Mouse (Mus musculus) kidney, postnatal 25 days (tissue): ENCODE measurements around the gene Ctc1.
"Not testable (repeated sequence)": the region's sequence is repeated elsewhere in the genome, so short reads cannot be mapped to it uniquely, and the experiment has no call there.

Source experiments
- DNase-seq, 2 experiments: peaks; one replicate each; pipeline ENCODE4 v3.0.0; 2021; ENCODE audit warnings: mixed read lengths in 2 of 2

The Ctc1 gene

DNA sequence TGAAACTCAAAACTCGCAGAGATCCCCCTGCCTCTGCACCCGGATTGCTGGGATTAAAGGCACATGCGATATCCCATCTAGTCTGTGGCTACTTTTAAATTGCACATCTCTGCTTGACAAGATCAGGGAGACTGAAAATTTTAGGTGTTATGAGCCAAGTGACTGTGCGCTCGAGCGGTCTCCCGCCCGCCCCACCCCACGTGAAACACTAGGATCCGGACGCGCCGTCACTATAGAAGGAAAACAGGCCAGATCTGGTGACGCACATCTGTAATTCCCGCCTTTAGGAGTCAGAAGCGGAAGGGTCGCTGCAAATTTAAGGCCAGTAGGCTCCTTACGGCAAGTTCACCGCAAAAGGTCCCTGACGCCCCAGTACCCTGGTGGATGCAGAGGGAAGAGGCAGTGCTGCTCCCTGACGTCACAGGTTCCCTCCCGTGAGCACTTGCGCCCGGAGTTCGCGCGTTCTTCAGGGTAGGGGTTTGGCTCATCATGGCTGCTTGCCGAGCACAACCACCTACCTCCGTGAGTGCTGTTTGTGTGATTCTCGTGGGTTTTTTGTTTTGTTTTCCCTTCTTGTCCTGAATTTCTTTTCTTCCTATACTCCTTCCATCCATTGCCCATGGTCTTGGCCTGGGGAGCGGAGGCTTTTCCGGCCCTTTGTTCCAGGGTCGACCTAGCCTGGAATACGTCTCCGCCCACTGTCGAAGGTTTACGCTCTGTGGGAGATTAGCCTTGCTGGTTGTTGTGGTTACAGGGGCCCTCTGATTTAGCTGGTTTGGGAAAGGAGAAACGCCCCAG lies at the start of gene Ctc1:
Gene Ctc1, plus strand, starts transcription at position 268 of the 798 bp plus-strand sequence.
- peak; percentile 89 to 94 for DNase-seq

DNA sequence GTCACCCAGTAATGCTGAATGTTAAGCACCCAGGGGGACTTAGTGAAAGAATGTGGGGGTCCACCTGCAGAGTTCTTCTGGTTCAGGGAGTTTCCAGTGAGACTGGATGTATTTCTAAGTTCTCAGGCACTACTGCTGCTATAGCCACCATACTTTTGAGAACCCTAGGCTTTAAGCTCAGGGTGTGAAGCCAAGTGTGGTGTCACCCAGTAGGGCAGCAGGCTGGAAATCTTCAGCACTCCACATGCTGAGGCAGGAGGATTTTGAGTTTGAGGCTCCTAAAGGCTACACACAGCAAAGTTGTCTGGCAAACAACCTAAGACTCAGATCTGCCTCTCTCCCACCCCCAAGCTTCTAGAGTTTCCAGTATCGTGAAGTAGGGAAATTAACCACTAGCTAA lies 49.2 kb upstream of the Ctc1 start:
- DNase-seq, result no peak

DNA sequence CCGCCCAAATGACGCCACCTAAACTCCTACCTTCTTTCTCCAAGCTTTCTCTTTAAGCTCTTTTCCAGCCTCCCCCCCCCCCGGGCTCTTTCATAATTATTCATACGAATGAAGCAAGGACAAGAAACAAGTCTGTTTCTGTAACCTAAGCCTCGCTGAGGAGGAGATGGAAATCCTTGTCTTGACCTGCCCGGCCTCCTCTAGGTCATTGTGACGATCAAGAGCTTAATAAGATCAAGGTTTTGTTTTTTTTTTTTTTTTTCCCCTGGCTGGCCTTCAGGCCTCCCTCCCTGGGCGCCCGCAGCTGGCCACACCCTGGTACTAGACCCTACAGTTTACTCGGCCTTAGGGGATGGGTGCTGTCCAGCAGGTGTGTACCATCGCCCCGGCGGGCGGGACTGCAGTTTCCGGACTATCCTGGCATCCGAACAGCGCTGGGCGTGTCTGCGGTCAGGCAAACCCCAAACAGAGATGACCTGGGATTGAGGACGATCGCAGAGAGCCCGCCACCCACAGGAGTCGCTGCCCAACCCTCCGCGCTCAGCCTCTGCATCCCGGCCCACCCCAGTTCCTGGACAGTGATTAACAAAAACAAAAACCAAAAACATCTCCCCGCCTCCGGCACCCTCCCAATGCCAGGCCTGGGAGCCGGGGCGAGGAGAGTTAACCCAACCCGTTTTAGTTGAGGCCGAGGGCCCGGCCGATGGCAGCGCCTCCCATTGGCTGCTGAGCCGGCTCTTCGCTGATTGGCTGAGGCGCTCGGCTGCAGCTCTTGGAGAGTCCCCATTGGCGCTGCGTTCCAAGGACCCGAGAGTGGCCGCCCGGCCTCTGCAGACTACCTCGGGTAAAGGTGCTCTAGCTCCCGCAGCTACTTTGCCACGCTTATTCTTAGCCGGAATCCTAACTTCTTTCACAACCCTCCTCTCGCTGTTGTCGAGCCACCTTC lies 48.1 kb upstream of the Ctc1 start, which contains the start of gene Slc25a35:
Gene Slc25a35, plus strand, starts transcription at position 795 of the 946 bp plus-strand sequence.
- DNase-seq, result peak; percentile 94 to 98

DNA sequence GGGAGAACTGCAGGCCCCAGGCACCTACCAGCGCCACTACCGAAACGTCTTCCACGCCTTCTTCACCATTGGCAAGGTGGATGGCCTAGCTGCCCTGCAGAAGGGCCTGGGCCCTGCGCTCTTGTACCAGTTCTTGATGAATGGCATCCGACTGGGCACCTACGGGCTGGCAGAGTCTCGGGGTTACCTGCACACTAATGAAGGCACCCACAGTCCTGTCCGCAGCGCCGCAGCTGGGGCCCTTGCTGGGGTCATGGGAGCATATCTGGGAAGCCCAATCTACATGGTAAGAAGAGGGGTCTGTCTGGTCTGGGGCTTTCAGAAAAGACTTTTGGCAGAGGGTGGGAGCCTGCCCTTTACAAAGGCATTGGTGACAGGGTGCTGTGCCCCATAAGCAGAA lies 47.0 kb upstream of the Ctc1 start:
- DNase-seq, result peak in 1 of 2 experiments; percentile 46

DNA sequence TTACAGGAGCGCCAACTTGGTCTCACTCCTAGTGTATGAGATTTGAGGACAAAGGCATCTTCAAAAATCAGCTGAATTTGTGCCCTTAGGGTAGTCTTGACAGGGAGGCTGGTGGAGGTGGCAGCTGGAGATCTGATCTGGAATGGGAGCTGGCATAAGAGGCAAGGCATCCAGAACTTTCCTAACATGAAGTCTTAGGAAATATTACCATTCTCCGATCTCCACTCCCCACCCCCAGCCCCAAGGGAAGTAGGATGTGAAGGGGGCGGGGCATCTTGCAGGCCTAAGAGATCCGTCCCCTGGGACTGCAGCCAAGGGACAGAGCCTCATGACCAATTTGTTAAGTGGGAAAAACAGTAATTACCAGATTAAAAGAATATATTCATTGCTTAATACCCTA lies 45.5 kb upstream of the Ctc1 start:
- peak; percentile 82 to 85 for DNase-seq

DNA sequence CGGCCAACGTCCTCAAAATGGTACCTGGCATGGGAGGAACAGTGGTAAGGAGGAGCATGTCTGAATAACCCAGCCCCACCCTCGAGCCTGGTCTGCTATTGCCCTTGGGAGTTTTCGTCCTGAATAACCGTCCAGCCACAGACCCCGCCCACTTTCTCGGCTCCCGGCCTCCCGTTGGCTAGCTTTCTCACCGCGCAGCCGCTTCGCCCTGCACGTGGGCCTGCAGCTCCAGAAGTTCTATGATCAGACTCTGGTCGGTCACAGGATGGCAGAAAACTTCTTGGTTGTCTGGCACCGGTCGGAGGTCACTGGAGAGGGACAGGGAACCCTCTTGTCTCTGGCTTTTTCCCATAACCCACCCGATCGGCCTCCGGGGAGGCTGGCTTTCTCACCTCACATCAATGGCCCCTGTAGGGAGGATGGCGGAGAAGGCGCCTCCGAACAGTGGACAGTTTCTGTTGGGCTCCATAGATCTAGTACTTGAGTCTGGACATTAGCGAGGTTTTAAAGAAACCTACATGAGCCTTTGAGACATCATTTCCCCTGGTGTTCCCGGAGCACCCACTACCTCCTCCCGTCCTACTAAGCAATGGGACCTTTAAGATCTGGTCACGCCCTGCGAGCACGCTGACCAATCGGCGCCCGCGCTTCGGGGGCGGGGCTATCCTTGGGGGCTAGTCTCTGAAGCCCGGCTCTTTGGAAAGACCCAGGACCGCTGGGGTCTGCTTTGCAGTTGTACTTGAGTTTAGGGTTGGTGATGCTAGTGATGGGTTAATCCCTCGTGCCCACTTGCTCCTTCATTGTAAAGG lies 42.3 kb upstream of the Ctc1 start:
- DNase-seq, result peak; percentile 94 to 95

DNA sequence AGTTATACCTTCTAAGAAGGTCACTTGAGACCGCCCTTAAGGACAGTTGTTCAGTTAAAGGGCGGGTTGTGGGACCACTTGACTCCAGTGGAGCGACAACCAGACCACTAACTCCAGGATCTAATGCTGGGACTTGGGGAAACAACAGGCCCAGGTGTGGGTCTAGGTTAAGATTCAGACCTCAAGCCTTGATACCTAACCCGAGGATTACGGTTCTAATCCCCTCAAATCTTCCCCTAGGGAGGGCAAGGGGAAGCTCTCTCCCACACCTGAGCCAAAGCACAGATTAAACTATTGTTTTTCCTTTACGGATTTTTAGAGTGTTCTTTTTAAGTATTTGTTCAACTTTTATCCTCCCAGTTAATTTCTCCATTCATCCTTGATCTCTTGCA lies 41.7 kb upstream of the Ctc1 start:
- no peak for DNase-seq

DNA sequence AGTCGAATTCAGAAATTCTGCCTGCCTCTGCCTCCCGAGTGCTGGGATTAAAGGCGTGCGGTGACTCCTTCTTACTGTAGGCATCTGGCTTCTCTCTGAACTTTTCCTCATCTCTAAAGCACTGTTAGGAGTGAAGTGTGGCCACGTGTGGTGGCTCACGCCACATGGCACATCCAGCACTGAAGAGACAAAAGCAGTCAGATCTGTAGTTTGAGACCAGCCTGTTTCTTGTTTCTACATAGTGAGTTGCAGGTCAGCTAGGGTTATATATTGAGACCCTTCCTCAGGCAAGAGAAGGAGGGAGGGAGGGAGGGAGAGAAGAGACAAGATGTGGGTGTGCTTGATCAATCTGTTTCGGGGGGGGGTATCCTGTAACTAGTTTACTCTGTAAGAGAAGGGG lies 40.6 kb upstream of the Ctc1 start, which contains the start of gene Rangrf:
Gene Rangrf, minus strand, starts transcription at position 101 of the 400 bp plus-strand sequence.
- no peak for DNase-seq

DNA sequence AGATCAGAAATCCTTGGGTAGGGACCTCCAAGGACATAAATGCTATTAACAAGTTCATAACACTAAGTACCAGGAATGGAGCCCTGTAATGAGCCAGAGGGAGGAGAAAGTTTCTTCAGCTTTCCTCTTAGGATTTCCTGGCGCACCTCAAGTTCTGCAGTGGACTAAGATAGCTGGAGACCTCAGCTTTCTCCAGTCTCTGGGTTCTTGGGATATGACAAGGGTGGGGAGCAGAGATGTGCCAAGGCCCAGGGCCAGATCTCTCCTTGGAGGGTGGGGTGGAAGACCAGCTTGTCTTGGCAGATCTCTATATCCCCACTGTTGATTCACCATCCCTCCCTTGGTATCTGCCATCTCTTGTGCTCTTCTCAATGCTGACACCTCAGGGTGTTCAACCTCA lies 40.1 kb upstream of the Ctc1 start:
- DNase-seq, result no peak

DNA sequence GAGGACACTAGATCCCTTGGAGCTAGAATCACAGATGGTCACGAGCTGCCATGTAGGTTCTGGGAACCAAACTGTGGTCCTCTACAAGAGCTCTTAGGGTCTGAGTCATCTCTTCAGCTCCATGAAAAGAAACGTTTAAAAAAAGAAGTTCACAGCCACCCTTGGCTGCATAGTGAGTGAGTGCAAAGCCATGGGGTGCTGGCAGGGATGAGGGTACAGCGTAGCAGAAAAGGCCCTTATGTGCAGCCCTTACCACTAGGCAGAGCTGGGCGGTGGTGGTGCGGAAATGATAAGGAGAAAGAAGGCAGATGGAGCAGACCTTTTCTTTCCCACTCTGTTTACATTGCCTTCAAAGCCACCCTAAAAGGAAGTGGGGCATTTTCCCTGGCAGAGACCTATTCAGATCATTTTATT lies 36.4 kb upstream of the Ctc1 start:
- no peak for DNase-seq

DNA sequence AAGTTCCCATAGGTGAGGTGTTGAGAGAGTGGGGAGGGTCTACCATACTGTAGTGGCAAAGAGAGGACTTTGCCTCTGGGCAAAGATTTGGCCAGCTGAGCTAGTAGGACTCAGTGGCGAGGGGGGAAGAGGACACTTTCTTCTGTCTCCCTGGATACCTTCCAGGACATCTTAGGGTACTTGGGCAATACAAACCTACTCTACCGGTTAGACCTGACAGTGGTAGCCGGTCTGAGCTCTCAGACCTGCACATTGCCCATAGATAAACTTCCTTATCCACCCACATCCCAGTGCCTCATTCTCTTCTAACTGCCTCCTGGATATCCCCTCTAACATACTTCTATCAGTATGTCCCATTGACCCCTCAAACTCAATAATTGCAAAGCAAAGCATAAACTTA lies 34.8 kb upstream of the Ctc1 start:
- DNase-seq, result no peak

DNA sequence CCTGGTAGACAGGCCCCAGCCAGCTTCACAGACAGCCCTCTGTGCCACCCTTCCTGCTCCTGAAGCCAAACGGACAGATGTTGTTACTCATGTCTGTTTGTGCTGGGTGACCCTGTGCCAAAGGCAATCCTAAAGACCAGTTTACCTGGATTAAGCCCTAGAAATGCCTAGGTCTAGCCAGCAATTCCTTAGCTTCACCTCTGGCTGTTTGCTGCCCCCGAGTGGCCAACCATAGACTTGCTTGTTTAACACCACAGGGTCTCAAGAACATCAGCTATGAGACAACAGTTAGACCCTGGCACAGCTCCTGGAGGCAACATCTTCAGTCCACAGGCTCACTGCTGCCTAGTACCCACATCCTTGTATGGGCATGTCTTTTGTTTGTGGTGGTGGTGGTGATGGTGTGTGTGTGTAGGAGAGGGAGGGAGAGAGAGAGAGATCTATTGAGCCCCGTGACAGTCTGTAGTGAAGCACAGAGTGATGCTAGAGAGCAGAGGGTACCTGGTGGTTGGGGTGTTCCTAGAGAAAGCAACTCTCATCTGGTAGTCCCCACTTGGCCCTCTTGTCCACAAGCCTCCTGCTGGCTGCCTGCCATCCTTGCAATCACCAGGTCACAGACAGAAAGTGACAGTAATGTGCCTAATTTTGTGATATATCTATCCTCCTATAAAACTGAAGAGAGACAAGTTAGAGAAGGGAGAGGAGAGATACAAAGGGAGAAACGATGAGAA lies 32.9 kb upstream of the Ctc1 start:
- DNase-seq, result peak; percentile 87 to 91

DNA sequence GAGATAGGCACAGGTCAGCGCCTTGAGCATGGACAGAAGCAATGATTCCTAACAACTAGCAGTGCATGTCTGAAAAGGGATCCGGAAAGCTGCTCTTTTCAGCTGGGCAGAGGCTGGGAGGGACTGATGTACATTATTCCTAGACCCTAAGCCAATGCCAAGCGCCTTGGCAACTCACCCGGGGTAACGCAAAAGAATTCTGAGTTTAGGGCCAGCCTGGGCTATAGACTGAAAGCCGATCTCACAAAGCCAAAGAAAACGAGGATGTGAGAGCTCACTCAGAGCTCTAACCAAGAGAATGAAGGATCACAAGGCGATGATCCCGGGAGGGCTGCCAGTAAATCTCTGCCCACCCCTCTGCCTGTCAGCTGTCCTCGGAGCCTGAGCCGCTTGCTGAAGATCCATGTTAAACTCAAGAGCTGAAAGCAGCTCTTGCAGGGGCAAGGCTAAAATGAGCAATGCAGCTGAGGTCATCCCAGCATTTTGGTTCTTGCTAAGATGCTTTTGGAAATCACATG lies 28.3 kb upstream of the Ctc1 start:
- no peak for DNase-seq

DNA sequence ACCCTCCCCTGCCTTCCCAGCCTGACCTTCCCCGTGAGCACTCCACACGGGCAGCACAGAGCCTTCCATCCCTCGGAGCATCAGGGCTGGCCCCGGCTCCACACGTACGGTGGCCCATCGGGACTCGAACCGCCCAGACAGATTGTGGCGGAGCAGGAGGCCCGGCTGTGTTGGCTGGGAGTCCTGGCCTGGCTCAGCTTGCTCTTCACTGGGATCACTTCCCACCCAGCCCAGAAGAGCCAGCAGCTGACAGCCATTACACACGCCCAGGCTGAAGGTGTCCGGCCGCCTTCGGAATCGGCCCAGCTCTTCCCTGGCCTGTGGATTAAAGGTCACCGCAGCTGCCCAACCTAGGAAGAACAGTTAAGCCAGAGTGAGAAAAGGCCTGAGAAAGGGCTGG lies 27.4 kb upstream of the Ctc1 start:
- no peak for DNase-seq

DNA sequence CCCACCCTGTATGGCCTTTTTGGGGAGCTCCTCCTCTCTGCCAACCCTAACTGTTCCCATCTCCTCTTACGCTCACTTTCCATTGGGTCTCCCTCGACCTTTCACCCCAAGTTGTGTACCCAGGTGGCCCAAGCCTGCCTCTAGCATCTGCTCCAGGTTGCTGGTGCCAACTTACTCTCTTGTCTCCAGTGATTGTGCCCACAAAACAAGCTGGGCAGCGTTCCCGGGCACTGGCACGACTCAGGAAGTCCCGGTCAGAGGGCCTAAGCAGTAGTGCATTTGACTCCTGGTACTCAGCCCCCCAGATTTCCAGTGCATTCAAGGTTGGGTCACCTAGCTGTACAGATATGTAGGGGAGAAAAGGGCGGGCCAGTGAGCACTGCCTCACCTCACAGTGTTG lies 22.6 kb upstream of the Ctc1 start:
- no peak for DNase-seq

DNA sequence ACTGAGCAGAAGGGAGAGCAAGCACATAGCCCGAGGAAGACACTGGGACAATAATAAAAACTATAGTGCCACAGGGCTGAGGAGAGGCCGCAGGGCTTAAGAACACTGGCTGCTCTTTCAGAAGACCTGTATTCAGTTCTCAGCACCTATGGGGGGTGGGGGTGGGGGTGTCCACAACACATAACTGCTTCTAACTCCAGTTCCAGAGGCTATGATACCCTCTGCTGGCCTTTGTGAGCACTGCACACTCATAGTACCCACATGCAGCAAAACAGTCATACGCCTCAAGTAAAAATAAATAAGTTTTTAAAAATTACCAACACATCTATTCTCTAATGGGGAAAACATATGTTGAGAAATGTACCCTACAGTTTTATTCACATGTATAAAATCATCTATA lies 21.3 kb upstream of the Ctc1 start:
- peak in 1 of 2 experiments; percentile 34 for DNase-seq

DNA sequence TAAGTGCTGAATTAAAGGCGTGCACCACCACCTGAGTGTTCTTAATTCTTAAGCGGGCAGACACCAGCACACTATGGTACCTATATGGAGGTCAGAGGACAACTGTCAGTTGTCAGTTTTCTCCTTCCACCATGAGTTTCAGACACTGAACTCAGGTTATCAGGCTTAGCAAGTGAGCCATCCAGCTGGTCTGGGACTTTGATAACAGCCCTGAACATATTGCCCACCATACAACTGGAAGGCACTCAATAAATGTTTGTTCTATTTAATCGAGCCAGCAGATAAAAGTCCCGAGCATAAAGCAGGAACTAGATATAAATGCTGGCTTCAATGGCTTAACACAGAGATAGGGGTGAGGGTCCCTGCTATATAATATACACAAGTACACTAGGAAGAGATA lies 18.6 kb upstream of the Ctc1 start:
- no peak for DNase-seq

DNA sequence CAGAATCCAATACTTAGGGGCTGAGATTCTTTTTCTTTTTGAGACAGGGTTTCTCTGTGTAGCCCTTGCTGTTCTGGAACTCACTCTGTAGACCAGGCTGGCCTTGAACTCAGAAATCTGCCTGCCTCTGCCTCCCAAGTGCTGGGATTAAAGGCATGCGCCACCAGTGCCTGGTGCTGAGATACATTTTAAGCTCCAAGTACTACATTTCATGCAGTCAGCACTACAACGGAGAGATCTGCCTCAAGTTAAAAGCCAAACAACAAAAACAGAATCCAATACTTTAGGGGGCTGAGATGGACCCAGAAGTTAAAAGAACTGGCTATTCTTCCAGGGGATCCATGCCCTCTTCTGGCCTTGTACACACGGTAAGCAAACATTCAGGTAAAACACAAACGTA lies 12.9 kb upstream of the Ctc1 start:
- not testable (repeated sequence) for DNase-seq

DNA sequence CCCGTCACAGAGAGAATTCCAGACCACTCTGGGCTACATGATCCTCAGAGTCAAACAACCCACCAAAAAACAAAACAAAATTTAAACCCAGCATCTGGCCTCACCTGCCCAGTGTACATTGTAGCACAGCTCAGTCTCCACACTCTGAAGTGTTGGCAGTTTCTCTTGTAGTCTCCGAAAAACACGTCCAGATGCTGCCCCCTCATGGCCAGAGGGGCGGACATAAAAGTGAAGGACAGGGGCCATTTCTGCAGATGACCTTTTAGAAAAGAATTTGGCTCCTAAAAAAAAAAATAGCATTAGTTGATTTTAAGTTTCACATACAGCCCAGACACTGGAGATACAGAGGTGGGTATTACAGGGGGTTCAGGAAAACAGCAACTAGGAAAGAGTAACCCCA lies 12.1 kb upstream of the Ctc1 start:
- DNase-seq, result peak in 1 of 2 experiments; percentile 43

DNA sequence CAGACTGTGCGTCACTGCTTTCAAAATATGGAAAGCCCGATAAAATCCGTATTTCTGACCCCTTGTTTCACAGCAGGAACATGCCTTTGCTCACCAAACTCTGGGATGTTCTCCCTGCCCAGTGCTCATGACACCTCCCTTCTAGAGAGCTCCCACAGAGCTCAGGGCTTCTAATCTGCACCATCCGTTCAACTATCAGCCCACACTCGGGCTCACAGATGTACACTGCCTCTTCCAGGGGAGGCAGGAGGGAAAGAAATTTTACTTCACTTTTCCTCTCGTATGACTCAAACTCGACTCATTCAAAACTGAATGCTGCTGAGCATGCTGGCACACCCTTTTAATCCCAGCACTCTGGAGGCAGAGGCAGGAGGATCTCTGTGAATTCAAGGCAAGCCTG lies 10.5 kb upstream of the Ctc1 start:
- DNase-seq, result no peak

DNA sequence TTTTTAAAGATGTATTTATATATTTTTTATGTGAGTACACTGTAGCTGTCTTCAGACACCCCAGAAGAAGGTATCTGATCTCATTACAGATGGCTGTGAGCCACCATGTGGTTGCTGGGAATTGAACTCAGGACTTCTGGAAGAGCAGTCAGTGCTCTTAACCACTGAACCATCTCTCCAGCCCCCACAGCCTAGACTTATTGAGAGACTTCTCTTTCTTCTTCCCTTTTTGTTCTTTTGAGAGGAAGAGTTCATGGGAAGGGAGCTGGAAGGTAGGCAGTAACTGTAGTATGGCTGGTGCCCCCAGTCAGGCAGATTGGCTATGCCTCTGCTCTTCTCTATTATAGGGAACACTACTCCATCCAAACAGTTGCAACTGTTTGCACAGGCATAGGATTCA lies 9.1 kb upstream of the Ctc1 start:
- DNase-seq, result not testable (repeated sequence)
